Mouse (Mus musculus): ENCODE results near the gene Trim67.
"Not testable (repeated sequence)": the region's sequence is repeated elsewhere in the genome, so short reads cannot be mapped to it uniquely, and the experiment has no call there.

Trim67 gene

GRCm38 (mm10) chr8:124833430-124834205 is 40.7 kb downstream of the Trim67 start:
- in situ Hi-C loops (cut with MboI, MseI) = no loop called here

DNA sequence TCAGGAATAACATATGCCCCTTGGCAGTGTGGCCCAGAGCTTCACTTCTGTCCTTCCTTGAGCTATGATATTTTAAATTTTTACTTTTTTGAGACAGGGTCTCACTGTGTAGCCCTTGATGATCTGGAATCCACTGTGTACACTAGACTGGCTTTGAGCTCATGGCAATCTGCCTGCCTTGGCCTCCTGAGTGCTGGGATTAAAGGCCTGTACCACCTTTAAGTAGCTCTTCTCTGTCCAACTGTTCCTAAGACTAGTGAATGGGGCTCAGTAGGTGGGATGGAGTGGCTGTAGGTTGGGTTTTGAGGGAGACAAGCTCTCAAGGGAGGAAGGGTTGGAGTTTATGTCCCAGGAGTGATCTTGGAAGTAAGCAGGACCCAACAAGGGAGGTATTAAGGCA is 43.0 kb downstream of the Trim67 start:
- in situ Hi-C loops (cut with MboI, MseI) = no loop called here

- in situ Hi-C loops (cut with MboI, MseI) = no loop called here
Measured at GRCm38 (mm10) chr8:124836273-124836672, 43.4 kb downstream of the Trim67 start.

- in situ Hi-C loops (cut with MboI, MseI) = no loop called here
Measured at GRCm38 (mm10) chr8:124836907-124837306, 44.0 kb downstream of the Trim67 start.

DNA sequence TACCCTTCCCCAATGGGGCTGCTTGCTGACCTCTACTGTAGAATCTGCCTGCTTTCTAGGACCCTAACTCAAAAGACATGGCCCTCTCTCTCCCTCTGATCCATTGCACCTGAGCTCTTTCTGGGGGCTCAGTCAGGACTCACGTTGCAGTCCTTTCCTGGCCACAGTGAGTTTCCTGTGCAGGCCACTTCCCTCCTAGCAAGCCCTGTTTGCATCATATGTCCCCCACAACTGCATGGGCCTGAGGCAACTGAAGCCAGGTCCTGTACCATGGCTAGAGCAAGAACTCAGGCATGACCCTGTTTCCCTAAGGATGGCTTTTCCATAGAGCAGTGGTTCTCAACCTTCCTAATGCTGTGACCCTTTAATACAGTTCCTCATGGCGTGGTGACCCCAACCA is 45.1 kb downstream of the Trim67 start:
- in situ Hi-C loops (cut with MboI, MseI) = no loop called here

DNA sequence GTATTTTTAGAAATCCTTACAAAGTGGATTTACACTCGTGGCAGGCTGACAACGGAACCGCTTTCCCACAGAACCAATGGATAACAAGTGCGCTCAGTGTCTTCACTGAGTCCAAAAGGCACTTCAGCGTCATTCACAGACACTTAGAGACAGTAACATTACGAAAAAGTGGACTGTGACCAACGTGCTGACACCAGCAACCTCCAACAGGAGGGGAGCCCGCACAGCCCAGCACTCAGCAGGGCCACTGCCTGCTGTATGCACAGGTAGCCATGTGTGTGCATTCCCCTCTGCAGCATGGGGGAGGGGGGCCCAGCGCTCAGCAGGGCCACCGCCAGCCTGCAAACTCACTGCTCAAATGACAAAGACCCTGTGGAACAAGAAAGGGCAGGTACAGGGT is 46.5 kb downstream of the Trim67 start:
- in situ Hi-C loops (cut with MboI, MseI) = no loop called here

DNA sequence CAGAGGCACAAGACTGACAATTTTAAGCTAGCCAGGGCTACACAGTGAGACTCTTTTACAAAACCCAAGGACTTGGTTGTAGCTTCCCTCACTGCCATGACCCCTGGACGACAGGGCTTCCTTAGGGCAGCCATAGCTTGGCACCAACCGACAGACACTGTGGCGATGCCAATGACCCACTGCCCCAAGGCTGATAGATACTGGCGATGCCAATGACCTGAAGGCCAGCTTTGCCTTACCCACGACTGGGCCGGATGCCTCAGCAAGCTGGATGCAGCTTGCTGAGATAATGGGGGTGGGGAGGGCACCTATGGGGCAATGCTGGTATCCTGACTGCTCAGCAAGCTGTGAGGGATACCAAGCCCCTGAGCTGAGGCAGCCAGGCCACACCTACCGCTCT is 48.0 kb downstream of the Trim67 start:
- in situ Hi-C loops (cut with MboI, MseI) = no loop called here

GRCm38 (mm10) chr8:124841775-124842174 is 48.9 kb downstream of the Trim67 start:
- in situ Hi-C loops (cut with MboI, MseI) = no loop called here

DNA sequence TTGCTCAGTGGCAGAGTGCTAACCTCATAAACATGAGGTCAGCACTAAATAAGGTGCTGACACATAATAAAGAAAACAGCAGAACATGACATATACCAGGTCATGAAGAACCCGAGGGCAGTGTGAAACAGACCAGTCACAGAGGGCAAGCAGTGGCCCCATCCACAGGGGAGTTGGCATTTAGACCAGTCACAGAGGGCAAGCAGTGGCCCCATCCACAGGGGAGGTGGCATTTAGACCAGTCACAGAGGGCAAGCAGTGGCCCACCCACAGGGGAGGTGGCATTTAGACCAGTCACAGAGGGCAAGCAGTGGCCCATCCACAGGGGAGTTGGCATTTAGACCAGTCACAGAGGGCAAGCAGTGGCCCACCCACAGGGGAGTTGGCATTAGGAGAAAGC is 50.0 kb downstream of the Trim67 start:
- in situ Hi-C loops (cut with MboI, MseI) = not testable (repeated sequence)

DNA sequence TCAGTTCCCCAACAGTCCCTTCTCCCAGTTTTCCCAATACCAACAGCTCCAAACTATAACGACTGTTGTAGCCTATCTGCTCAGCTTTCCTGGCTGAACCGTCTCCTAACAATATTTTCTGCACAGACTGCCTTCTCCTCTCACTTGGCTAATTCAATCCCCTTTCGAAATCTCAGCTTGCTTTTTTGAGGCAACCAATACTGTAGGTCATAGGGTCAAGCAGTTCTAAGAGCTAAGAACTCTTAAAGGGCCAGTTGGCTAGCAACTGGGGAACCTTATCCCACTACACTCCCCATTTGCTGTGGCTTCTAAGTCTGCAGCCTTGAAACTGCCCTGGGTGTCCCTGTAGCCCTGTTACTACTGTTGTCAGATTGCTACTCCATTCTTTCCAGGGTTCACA is 52.2 kb downstream of the Trim67 start:
- in situ Hi-C loops (cut with MboI, MseI) = no loop called here

GRCm38 (mm10) chr8:124845573-124845972 is 52.7 kb downstream of the Trim67 start:
- in situ Hi-C loops (cut with MboI, MseI) = no loop called here

- in situ Hi-C loops (cut with MboI, MseI) = no loop called here
Measured at GRCm38 (mm10) chr8:124853511-124853910, 60.6 kb downstream of the Trim67 start.

DNA sequence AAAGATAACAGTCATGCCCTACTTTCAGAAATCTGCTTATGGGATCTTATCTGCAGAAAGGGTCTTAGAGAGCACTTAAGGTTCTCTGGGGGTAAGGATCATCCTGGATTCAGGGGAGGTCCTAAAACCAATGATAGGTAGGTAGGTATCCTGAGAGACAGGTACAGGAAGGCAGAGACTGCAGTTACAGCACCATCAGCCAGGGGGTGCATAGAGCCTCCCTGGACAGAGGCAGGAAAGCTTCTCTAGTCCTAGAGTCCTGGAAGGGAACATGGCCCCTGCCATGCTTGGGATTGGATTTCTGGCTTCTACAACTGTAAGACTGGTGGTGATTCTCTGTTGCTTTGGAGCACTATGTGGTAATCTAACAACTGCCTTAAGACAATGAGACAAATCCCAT is 66.6 kb downstream of the Trim67 start:
- in situ Hi-C loops (cut with MboI, MseI) = no loop called here

DNA sequence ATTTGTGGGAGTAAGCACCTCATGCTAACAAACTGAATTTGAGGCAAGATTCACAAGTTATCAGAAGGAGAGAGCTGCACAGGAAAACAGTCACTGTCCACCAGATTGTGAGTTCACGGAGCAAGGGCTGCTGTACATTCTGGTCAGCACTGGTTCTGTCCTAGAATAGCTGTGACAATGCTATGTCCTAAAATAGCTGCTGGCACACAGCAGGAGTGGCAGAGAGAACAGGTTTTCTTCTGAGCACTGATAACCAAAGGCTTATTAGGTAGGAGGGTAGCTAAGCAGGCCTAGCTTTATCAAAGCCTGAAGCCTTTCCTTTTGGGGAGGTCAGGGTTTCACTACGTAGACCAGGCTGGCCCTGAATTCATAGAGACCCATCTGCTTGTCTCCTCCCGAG is 67.3 kb downstream of the Trim67 start:
- in situ Hi-C loops (cut with MboI, MseI) = loop anchor here (5.0 kb wide), 1 partner anchor 138 kb away; the partner anchor contains the start of genes Arv1 and Ttc13

GRCm38 (mm10) chr8:124862321-124863162 is 69.7 kb downstream of the Trim67 start, which contains the start of the genes Gnpat and 2810004N23Rik:
Gene Gnpat (plus strand): TSS chr8:124863033.
Gene 2810004N23Rik (minus strand): TSS chr8:124863120.
- in situ Hi-C loops (cut with MboI, MseI) = loop anchor here (5.0 kb wide), 1 partner anchor 140 kb away; the partner anchor contains the start of genes Arv1 and Ttc13

- in situ Hi-C loops (cut with MboI, MseI) = loop anchor here (5.0 kb wide), 1 partner anchor 141 kb away; the partner anchor contains the start of genes Arv1 and Ttc13
Measured at GRCm38 (mm10) chr8:124863163-124863677, 70.3 kb downstream of the Trim67 start.

- in situ Hi-C loops (cut with MboI, MseI) = loop anchor here (5.0 kb wide), 1 partner anchor 141 kb away; the partner anchor contains the start of genes Arv1 and Ttc13
Measured at GRCm38 (mm10) chr8:124863729-124864128, 70.8 kb downstream of the Trim67 start.

GRCm38 (mm10) chr8:124866669-124867068 is 73.8 kb downstream of the Trim67 start:
- in situ Hi-C loops (cut with MboI, MseI) = no loop called here

GRCm38 (mm10) chr8:124867126-124867525 is 74.2 kb downstream of the Trim67 start:
- in situ Hi-C loops (cut with MboI, MseI) = no loop called here

DNA sequence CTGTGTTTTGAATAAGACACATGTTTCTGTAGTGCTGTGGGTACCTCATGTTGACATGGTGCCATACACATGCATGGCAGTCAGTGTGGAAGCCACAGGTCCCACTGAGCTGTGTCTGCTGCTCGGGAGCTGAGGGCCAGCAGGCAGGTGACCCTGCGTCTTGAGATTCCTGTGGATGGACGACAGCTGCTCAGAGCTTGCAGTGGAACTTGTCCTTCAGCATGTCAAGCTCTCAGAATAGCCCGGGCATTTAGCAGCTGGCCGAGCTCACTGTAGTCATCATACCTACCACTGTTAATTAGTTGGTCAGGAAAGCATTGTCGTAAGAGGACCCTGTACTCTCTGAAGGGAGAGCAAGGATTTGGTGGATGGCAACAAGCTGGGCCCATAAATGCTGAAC is 76.8 kb downstream of the Trim67 start:
- in situ Hi-C loops (cut with MboI, MseI) = no loop called here

- in situ Hi-C loops (cut with MboI, MseI) = no loop called here
Measured at GRCm38 (mm10) chr8:124871474-124871873, 78.6 kb downstream of the Trim67 start.

DNA sequence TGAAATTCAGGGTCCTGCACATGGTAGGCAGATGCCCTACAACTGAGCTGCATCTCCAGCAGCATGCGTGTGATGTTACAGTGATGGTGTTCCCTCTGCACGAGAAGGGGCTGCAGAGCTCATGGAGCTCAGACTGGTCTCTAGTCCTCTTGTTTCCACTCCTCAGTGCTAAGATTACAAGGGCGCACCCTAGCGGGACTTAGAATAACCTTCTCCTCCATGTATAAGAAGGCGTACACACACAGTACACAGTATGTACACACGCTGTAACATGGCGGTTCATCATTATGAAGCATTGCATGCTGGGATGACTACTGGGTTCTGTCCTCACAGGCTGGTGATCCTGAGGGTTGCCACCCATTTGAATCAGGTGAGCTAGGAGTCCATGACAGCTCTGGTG is 79.2 kb downstream of the Trim67 start:
- in situ Hi-C loops (cut with MboI, MseI) = no loop called here

Measured in regulatory T cell (primary cell).